Mouse (Mus musculus) adrenal gland, adult (tissue): ENCODE results near the gene Rabep1.

ENCODE experiments used
- DNase-seq, 2 experiments: peaks; one replicate each; pipeline ENCODE4 v3.0.0; 2022 to 2023; ENCODE audit warnings: low spot score in 1 of 2; ENCODE audit not compliant: inconsistent age in 2 of 2

Rabep1 gene

DNA sequence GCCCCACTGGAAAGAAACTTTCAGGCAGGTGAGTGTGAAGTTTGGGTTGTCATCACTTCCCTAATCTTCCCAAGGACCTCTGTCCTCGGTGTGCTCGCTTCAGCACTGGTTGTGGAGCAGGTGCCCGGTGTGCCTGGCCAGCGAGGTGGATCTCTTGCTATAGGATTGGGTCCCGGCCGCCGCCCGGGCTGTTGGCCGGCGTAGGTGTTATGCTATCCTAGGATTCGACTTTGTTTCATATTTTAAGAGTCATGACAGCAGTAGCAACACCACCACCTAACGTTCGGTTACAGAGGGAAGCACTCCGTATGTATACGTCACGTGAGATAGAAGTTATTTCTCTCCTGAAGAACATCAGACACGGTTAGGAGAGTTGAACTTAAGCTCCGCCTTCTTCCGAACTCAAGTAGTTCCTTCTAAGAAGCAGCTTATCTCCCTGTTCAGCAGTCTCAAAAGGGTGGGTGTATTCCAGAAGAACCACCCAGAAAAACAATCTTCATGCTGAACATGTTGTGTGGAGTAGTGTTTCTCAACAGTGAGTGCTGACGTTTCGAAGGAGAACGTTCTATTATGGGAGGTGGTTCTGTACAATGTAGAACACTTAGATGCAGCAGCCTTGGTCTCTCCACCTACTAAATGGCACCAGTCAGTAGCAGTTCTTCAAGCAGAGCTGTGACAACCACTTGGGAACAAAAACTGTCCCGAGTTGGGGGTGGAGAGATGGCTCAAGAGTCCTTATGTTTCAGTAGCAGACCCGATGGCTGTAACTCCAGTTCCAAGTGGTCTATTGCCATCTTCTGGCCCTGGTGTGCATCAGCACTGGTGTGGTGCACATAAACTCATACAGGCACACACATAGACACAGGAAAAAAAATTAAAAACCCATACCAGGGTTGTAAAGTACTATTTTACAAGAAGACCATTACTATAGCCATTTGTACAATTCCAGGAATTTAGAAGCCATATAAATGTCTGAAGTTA, 126.3 kb downstream of the Rabep1 start:
- no peak for DNase-seq

GRCm38 (mm10) chr11:70972586-70972985, 128.0 kb downstream of the Rabep1 start:
- DNase-seq: no peak

DNA sequence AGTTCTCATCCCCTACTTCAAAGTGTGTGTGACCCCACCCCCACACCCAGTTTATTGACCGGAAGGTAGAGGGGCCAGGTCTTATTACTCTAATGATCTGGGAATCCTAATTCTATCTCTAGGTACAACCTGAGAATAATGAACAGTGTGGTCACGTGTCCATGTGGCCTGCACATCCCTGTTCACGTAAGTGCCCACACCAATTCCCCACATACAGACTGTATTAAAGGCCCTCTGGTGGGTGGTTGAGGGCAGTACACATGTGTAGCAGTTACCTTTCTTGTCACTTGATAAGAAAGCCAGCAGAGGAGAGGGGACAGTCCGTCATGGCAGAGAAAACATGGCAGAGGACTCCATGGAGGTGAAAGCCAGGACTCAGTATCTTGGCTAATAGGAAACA, 129.4 kb downstream of the Rabep1 start:
- DNase-seq: peak in 1 of 2 experiments; percentile 38

- no peak for DNase-seq
Measured at GRCm38 (mm10) chr11:70975193-70975592, 130.6 kb downstream of the Rabep1 start.

GRCm38 (mm10) chr11:70977293-70977692, 132.7 kb downstream of the Rabep1 start:
- no peak for DNase-seq

- no peak for DNase-seq
Measured at GRCm38 (mm10) chr11:70980232-70980631, 135.7 kb downstream of the Rabep1 start.

DNA sequence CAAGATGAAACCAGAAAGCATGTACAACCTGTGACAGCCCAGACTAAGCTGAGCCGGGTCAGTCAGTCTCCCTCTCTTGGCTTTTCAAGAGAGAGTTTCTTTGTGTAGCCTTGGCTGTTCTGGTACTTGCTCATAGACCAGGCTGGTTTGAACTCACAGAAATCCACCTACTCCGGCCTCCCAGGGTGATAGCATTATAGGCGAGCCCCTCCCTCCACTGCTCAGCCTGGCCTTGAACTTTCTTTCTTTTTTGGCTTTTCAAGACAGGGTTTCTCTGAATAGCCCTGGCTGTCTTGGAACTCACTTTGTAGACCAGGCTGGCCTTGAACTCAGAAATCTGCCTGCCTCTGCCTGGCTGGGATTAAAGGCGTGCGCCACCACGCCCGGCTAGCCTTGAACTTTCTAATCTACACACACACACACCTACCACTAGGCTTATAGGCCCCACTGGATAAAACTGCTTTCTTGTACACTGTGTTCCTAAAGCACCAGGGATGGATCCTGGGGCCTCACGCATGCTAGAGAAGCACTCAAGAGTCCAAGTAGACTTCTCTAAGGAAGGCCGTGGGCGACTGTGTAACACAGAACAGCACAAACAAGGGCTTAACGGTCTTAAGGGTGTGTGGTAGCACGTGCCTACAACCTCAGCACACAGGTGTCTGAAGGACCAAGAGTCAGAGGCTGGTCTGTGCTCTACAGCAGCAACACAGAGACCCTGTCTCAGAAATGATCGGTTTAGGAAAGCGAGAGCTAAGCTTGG, 136.4 kb downstream of the Rabep1 start:
- peak in 1 of 2 experiments; percentile 36 for DNase-seq

DNA sequence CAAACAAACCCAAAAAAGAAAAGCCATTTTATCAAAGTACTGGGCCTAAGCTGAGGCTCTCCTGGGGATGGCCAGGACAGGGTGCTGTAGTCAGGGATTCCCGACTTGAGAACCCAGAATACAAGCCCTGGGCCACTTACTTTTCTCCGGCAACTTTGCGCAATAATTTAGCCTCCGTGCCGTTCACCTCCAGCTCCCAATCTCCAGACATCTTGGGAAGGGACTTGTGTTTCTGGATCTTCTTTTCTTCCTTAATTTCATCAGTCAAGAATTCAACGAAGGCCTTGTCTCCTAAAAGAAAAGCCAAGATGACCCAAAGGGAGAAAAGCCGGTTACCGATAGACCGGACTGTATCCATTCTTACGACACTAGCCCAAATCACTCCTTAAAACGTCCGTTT, 137.5 kb downstream of the Rabep1 start:
- DNase-seq: peak in 1 of 2 experiments; percentile 50

- peak; percentile 94 to 98 for DNase-seq
Measured at GRCm38 (mm10) chr11:70982557-70983228, 138.1 kb downstream of the Rabep1 start, which contains the start of gene C1qbp. Gene C1qbp (minus strand): TSS chr11:70983026.
